Mouse (Mus musculus) frontal cortex, postnatal 36 days (tissue): ENCODE results near the gene Kcna2.
A peak's percentile ranks its signal among the peaks of the same experiment; 100 is the strongest.

Experiments used
- DNase-seq, 2 experiments: peaks; one replicate each; pipeline ENCODE4 v3.0.0; 2022; ENCODE audit warnings: low spot score in 2 of 2

The Kcna2 gene

GRCm38 (mm10) chr3:107100811-107101455, at the start of gene Kcna2:
TSS of gene Kcna2 (plus strand) at chr3:107101146.
- no peak for DNase-seq

- DNase-seq, result no peak
These were observed 39.5 kb upstream of the Kcna2 start for GRCm38 (mm10) chr3:107061468-107061867.

- DNase-seq, result no peak
These were observed 38.2 kb upstream of the Kcna2 start for GRCm38 (mm10) chr3:107062771-107063170.

GRCm38 (mm10) chr3:107065510-107066095, 35.3 kb upstream of the Kcna2 start:
- DNase-seq, result peak in 1 of 2 experiments; percentile 28

- no peak for DNase-seq
These were observed 34.6 kb upstream of the Kcna2 start for GRCm38 (mm10) chr3:107066165-107066850.

- DNase-seq, result no peak
These were observed 33.7 kb upstream of the Kcna2 start for GRCm38 (mm10) chr3:107067245-107067644.

GRCm38 (mm10) chr3:107073863-107074262, 27.1 kb upstream of the Kcna2 start:
- no peak for DNase-seq

- no peak for DNase-seq
These were observed 25.2 kb upstream of the Kcna2 start for GRCm38 (mm10) chr3:107075705-107076104.

GRCm38 (mm10) chr3:107076658-107077057, 24.3 kb upstream of the Kcna2 start:
- DNase-seq, result no peak

- no peak for DNase-seq
These were observed 23.8 kb upstream of the Kcna2 start for GRCm38 (mm10) chr3:107077101-107077500.

- no peak for DNase-seq
These were observed 20.1 kb upstream of the Kcna2 start for GRCm38 (mm10) chr3:107080803-107081202.

GRCm38 (mm10) chr3:107081227-107081626, 19.7 kb upstream of the Kcna2 start:
- peak in 1 of 2 experiments; percentile 32 for DNase-seq

- DNase-seq, result no peak
These were observed 16.4 kb upstream of the Kcna2 start for GRCm38 (mm10) chr3:107084586-107084985.

GRCm38 (mm10) chr3:107087410-107087809, 13.5 kb upstream of the Kcna2 start:
- no peak for DNase-seq

- peak in 1 of 2 experiments; percentile 55 for DNase-seq
These were observed 12.1 kb upstream of the Kcna2 start for GRCm38 (mm10) chr3:107088820-107089219.

- no peak for DNase-seq
These were observed 11.5 kb upstream of the Kcna2 start for GRCm38 (mm10) chr3:107089475-107089874.

GRCm38 (mm10) chr3:107090001-107090400, 10.9 kb upstream of the Kcna2 start:
- DNase-seq, result no peak

- DNase-seq, result no peak
These were observed 10.4 kb upstream of the Kcna2 start for GRCm38 (mm10) chr3:107090403-107091150.

- peak in 1 of 2 experiments; percentile 69 for DNase-seq
These were observed 6.9 kb upstream of the Kcna2 start for GRCm38 (mm10) chr3:107094028-107094427.

GRCm38 (mm10) chr3:107096269-107096731, 4.6 kb upstream of the Kcna2 start:
- no peak for DNase-seq

GRCm38 (mm10) chr3:107099866-107100265, 1.1 kb upstream of the Kcna2 start:
- no peak for DNase-seq

GRCm38 (mm10) chr3:107101456-107101786, 475 bp downstream of the Kcna2 start:
- peak in 1 of 2 experiments; percentile 68 for DNase-seq
